Mouse (Mus musculus) A20 (cell line): ENCODE data around the gene Ankrd26.
A peak's percentile ranks its signal among the peaks of the same experiment; 100 is the strongest.

Source experiments
- DNase-seq: peaks from one replicate; pipeline ENCODE4 v3.0.0-alpha.2; 2011; ENCODE audit warnings: low read depth, low spot score

Gene Ankrd26

DNA sequence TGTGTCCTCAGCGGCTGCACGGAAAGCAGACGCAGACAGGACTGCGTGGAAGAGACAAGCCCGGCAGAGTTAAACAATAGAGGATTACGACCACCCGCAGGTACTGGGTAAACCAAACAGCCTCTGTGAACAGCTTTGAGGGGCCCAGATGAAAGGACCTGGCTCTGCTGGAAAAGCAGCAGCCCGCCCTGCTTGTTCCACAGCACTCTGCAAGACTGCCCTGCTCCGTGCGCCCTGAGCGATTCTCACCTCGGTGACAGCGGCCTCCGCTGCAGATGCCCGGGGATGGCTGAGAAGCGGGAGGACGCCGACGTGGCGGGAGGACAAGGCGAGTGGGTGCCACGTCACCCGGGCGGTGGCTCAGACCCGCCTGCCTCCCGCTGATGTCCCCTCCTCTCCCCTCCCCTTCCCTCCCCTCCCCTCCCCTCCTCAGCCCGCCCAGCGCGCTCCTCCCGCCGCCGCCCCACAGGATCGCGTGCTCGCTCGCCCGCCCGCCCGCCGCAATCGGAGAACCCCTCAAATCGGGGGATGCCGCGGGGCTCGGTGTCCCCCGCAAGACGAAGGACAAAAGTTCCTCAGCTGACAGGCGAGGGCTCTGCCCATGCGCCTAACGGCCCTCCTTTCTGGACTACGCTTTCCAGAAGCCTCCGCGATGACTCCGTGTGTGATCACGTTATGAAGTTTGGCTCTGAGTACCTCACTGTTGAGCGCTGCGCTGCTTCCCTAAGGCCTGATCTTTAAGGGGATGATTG, 82.9 kb downstream of the Ankrd26 start, which contains the start of gene Zfp9:
TSS of gene Zfp9 (minus strand) at position 364 of the 752 bp plus-strand sequence.
- DNase-seq, result no peak

DNA sequence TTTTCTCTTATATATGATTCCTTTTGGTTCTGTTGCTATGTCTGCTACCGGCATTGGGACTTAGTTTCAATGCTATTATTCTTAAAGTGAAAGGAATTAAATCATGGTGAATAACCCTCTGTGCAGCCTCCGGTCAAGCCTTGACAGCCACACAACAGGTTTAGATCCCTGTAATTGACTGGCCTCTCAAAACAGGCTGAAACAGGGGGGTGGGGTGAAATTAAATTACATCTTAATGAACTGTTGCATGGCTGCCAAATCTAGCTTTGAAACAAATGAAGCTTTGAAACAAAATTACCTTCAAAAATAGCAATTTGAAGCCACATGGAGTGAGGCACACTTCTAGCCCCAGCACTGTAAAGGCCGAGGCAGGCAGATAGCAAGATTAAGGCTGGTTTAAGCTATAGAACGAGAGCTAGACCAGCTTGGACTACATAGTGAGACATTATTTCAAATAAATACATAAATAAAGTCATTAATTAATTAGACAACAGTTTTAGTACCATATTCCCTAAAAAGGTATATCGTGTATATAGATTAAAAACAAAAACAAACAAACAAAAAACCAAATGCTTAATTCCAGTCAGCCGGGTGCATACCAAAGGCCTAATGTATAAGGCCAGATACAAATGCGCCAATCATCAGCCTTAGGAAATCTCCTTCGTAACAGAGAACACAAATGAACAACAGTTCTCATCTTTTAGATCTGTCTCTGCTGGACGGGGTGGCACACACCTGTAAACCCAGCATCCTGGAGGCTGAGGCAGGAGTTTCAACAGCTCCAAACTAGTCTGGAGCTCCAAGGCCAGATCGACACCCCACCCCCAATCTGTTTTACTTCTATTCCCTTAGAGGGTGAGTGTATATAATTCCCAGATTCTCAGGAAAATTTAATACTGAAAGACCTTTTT, 83.9 kb downstream of the Ankrd26 start:
- DNase-seq, result no peak

DNA sequence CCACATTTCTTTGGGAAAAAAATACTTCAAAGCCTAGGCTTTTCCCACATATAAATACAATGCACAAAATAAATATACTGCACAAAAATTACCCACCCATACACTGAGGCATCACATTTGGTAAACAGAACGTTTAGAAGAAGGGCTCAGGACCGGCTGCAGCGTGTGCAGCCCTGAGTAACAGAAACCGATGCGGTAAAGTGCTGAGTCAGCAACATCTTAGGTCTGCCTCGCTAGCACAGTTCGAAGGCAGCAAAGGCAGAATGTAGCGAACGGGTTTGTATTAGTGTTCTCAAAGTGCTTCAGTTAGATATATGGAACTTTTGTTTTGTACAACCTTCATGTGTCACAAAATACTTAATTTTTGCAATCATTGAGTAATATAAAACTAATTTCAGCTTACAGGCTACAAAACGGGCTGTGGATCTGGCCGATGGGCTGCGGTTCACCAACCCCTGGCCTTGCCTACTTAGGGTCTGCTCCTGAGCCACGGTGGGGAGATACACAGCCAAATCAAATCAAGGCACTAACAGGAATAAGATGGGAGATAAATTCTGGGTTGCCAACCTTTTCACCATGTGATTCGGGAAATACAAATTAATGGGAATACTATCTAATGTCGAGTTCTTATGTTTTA, 99.8 kb downstream of the Ankrd26 start:
- DNase-seq, result no peak

DNA sequence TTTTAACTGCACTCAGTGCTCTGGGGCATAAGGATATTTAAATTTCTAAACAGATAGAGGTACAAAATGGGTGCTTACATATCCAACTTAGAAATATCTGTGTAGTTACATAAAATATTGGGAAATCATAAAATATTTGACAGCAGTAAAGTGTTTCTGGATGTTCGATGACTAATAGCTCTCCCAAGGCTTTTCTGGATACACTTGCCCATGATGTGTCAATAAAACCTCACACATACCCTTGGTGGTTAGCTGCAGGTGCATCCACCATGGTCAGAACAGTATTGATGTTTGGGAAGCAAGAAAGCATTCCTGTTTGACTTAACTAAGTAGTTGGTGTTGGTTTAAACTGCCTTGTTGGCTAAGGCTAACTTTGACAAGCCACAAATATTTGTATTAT, 104.3 kb downstream of the Ankrd26 start:
- no peak for DNase-seq

DNA sequence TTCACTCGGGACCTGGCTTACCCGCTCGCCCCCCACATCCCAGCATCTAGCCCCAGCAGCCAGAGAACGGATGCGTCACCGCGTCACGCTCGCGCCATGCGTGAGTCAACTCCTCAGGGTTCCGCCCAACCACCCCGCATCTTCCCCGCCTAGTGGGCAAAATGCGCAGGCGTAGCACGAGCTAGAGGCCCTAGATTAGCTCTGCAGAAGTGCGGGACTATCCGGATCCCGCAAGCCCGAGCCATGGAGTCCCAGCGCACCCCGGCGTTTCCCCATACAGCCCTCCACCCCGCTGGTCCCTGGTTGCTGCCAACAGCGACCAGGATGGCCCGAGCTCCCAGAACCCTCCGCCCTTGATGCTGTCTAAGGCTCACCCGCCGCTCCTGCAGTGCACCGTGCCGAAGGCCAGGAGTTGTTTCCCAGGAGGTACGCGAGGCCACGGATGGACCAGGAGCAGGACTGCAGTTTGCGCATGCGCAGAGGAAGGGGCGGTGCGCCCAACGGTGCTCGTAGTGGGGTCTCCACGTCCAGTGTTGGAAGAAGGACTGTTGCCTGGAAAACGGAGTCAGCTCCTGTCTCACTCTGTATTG, 106.9 kb downstream of the Ankrd26 start, which contains the start of gene Zfp248:
TSS of gene Zfp248 (minus strand) at position 487 of the 590 bp plus-strand sequence.
- peak; percentile 85 for DNase-seq

DNA sequence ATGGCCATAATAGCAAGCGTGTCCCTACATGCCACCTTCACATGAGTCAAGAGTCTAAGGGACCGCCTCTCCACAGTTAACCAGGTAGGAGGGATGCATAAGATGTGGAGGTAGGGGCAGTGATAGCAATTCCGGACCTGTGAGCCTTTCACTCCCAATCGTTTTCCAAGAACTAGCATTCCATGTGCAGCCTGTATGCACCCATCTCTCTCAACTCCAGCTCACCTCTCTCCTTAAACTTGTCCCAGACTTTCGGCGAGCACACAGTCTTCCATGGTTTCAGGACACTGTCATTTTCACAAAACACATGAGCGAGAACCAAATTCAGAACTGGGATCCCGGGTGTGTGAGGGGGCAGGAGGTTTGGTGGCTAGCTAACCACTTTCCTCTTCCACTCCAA, 107.6 kb downstream of the Ankrd26 start:
- peak; percentile 5 for DNase-seq
